In the genomic region with DNA sequence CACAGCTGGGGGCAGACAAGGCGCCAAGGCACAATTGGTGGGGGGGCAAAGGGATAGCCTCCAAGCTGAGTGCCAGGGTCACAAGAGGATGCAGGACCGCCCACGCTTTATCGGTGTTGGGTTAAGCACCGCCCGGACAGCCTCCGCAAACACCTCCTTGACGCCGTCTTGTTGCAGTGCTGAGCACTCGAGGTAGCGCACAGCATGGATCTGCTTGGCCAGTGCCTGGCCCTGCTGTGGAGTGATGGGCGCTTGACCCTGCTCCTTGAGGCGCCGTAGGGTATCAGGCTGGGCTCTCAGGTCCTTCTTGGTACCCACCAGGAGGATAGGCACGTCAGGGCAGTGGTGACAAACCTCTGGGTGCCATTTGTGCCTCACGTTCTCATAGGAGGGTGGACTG, we compare ENCODE assay signal across 1 mouse cellular context.
TF ChIP-seq lines count a peak whose summit lies in the region.

No protein-coding gene starts in this region.

TF ChIP-seq in CH12.LX, 34 proteins besides CTCF, POLR2A, EP300 and RAD21:
- TF ChIP-seq JUN (IDR thresholded peaks at IDR 0.05; ENCODE audit: insufficient read depth, low read depth, low read length), result no peak
- TF ChIP-seq RCOR1 (conservative IDR thresholded peaks at IDR 0.05; ENCODE audit: low read depth, low read length), result no peak
- TF ChIP-seq CHD2 (IDR thresholded peaks at IDR 0.05; ENCODE audit: low read length), result no peak
- TF ChIP-seq NELFE (IDR thresholded peaks at IDR 0.05; ENCODE audit: low read depth, low read length), result no peak
- no peak for TF ChIP-seq NRF1 (IDR thresholded peaks at IDR 0.05; ENCODE audit: low read depth, low read length)
- no peak for TF ChIP-seq MAFK (IDR thresholded peaks at IDR 0.05; ENCODE audit: insufficient replicate concordance, low read length)
- TF ChIP-seq SMC3 (IDR thresholded peaks at IDR 0.05; ENCODE audit: low read depth, low read length), result no peak
- no peak for TF ChIP-seq MAX (IDR thresholded peaks at IDR 0.05; ENCODE audit: low read length)
- TF ChIP-seq PAX5 (IDR thresholded peaks at IDR 0.05; ENCODE audit: low read length), result no peak
- no peak for TF ChIP-seq POLR2AphosphoS2 (IDR thresholded peaks at IDR 0.05; ENCODE audit: low read depth, low read length)
- TF ChIP-seq ZKSCAN1 (IDR thresholded peaks at IDR 0.05; ENCODE audit: borderline replicate concordance, low read depth, low read length), result no peak
- TF ChIP-seq UBTF (IDR thresholded peaks at IDR 0.05; ENCODE audit: low read depth, low read length), result no peak
- no peak for TF ChIP-seq JUND (conservative IDR thresholded peaks at IDR 0.05; ENCODE audit: low read depth, low read length)
TF ChIP-seq in CH12.LX: peak in this region for 0.
